Mouse (Mus musculus): ENCODE measurements at regions not wholly inside any gene's neighbourhood (a gene's known extent, or its start where the extent isn't known, plus 50 kb on each side); places are given as distances from the start of the nearest gene placed in this dataset.

DNA sequence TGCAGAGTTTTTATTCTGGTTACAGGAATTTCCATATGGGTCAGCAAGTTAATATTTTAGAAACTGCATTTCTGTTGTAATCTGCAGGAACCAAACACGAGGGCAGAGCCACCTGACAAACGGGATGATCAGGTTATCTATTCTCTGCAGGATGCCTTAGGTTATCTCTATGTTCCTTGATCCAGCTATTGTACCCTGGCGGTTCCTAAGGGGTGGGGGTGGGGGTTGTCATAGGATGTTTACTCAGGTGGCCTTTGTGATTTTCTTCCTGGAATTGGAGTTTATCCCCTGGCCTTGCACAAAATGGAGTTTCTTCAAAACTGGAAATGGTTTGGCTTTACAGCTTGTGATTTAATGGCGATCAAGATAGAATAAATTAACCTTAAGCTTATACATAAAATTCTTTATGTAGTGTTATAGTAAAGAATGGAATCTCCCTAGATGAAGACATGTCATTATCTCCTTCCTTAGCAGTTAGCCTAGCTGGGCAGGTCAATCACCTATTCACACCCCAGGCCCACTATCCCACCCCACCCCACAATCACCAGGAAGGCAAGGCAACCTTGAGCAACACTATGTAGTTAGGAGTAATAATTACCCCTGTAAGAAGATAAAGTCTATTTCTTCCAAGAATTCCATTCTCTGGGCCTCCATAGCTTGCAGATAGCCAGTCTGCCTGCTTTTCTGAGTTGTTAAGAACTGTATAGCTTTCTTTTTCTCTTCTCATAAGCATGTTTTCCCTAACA is 192.3 kb upstream of the B430218F22Rik start:
- TF ChIP-seq CTCF (conservative IDR thresholded peaks at IDR 0.05; ENCODE audit: low read length): no peak
- no peak for TF ChIP-seq POU5F1 (IDR thresholded peaks at IDR 0.05; ENCODE audit: borderline replicate concordance, low read length)
- no peak for TF ChIP-seq NANOG (IDR thresholded peaks at IDR 0.05; ENCODE audit: borderline replicate concordance, low read length)
